Mouse (Mus musculus) frontal cortex, adult 2 months (tissue): Measurements from ENCODE around the gene Olfr850. TPM values are rescaled to one million over a fixed set of nuclear protein-coding genes. Genes with fewer than 3 reads are reported as not detected.

Source experiments
- DNase-seq, 2 experiments: peaks; one replicate each; pipeline ENCODE4 v3.0.0; 2022; ENCODE audit warnings: low spot score in 1 of 2; ENCODE audit errors: extremely low spot score in 1 of 2
- polyA plus RNA-seq: library from polyadenylated mRNA; depleted of rRNA; stranded (reverse); fragments of >200 nt; gene quantifications from 2 replicates; pipeline ENCODE4 v1.2.3, GENCODE M21; 2012; rRNA removed

The Olfr850 gene
- not detected in 2 replicates for polyA plus RNA-seq

DNA sequence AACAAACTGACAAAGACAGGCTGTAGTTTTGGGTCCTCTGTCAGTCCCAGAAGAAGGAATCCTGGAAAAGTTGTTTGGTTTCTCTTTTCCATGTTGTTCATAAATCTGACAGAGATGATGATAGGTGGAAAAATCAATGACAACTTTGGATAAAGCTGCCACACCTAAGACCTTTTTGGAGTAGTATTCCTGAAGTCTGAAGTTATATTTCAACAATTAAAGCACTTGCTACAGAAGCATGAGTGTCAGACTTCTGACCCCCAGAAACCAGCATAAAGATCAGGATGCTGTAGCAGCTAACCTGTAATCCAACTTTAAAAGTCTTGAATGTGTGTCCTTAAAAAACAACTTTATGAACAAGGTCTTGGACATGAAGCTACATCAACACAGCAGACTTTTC lies at the start of gene Olfr850:
Gene Olfr850, minus strand, starts transcription at position 101 of the 400 bp plus-strand sequence.
- no peak for DNase-seq

GRCm38 (mm10) chr9:19492995-19493394 lies 14.9 kb upstream of the Olfr850 start, which contains the start of gene Olfr851:
Gene Olfr851, plus strand, starts transcription at chr9:19493295.
- DNase-seq: no peak

DNA sequence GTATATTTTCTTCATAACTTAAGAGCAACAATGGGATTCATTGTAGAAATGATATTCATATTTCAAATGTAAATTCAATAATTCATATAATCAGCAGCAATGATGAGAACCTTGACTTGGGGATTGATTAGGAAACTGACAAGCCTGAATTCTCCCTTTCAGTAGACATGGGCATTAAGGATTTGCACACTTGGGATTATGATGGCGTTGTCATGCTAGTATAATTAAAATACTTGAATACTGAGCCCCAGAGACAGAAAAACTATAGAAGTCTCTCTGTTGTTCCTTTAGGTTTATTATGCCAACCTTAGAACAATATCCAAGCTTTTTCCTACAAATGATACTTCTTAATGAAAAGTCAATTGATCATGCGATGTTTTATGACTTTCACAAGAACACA lies 38.1 kb downstream of the Olfr850 start, which contains the start of gene Olfr849:
Gene Olfr849, plus strand, starts transcription at position 301 of the 400 bp plus-strand sequence.
- no peak for DNase-seq

Other genes with a start within 250 kb of the Olfr850 start
- 0.02 TPM in 1 of 2 replicates, not detected in the other for gene Olfr843, start 226.3 kb downstream of the Olfr850 start, polyA plus RNA-seq
- gene Olfr844, start 161.9 kb downstream of the Olfr850 start, polyA plus RNA-seq: not detected in 2 replicates
- gene Olfr845, start 141.8 kb downstream of the Olfr850 start, polyA plus RNA-seq: not detected in 2 replicates
- gene Olfr846, start 114.2 kb downstream of the Olfr850 start, polyA plus RNA-seq: not detected in 2 replicates
- not detected in 2 replicates for gene Olfr847, start 99.6 kb downstream of the Olfr850 start, polyA plus RNA-seq
- not detected in 2 replicates for gene Olfr849, start 38.0 kb downstream of the Olfr850 start, polyA plus RNA-seq
- not detected in 2 replicates for gene Olfr851, start 15.0 kb upstream of the Olfr850 start, polyA plus RNA-seq
- not detected in 2 replicates for gene Olfr853, start 62.8 kb upstream of the Olfr850 start, polyA plus RNA-seq
- not detected in 2 replicates for gene Olfr854, start 89.1 kb upstream of the Olfr850 start, polyA plus RNA-seq
- gene Olfr855, start 104.4 kb upstream of the Olfr850 start, polyA plus RNA-seq: not detected in 2 replicates
- gene Zfp317, start 143.9 kb upstream of the Olfr850 start, polyA plus RNA-seq: 21.5 and 25.5 TPM in 2 replicates
- gene Olfr857, start 231.2 kb upstream of the Olfr850 start, polyA plus RNA-seq: 0.14 TPM in 1 of 2 replicates, not detected in the other